Mouse (Mus musculus): ENCODE measurements around the gene Timp3.

The Timp3 gene

GRCm38 (mm10) chr10:86381150-86381921 lies 81.2 kb downstream of the Timp3 start:
- H3K4me1 ChIP-seq (replicated peaks; ENCODE audit: low read depth, low read length), result no peaks in the 10 kb centered on the region
- no peak overlapping the region for H3K4me3 ChIP-seq (replicated peaks; ENCODE audit: low read length)
- H3K27me3 ChIP-seq (ENCODE audit: insufficient read depth, low read length), result no peaks in the 10 kb centered on the region
- no peaks in the 10 kb centered on the region for H3K9me3 ChIP-seq (ENCODE audit: low read length)
- no peaks in the 10 kb centered on the region for H3K36me3 ChIP-seq (ENCODE audit: insufficient read depth, low read length)
- TF ChIP-seq POU5F1 (IDR thresholded peaks at IDR 0.05; ENCODE audit: borderline replicate concordance, low read length), result no peak
- TF ChIP-seq CTCF (conservative IDR thresholded peaks at IDR 0.05; ENCODE audit: low read length), result no peak
- no peak for TF ChIP-seq NANOG (IDR thresholded peaks at IDR 0.05; ENCODE audit: borderline replicate concordance, low read length)

GRCm38 (mm10) chr10:86381922-86382260 lies 81.7 kb downstream of the Timp3 start:
- Histone ChIP-seq H3K27me3 (ENCODE audit: insufficient read depth, low read length) (no peaks in the 10 kb centered on the region), H3K9me3 (ENCODE audit: low read length) (no peaks in the 10 kb centered on the region), H3K36me3 (ENCODE audit: insufficient read depth, low read length) (no peaks in the 10 kb centered on the region), H3K4me3 (replicated peaks; ENCODE audit: low read length) (no peak overlapping the region), H3K4me1 (replicated peaks; ENCODE audit: low read depth, low read length) (no peaks in the 10 kb centered on the region)
- TF ChIP-seq POU5F1 (IDR thresholded peaks at IDR 0.05; ENCODE audit: borderline replicate concordance, low read length) (no peak), CTCF (conservative IDR thresholded peaks at IDR 0.05; ENCODE audit: low read length) (no peak), NANOG (IDR thresholded peaks at IDR 0.05; ENCODE audit: borderline replicate concordance, low read length) (no peak)

GRCm38 (mm10) chr10:86384655-86385054 lies 84.5 kb downstream of the Timp3 start:
- Histone ChIP-seq H3K4me1 (replicated peaks; ENCODE audit: low read depth, low read length) (peaks cover 7% of the 10 kb centered on the region; the same call in 1 of the 2 replicates), H3K27me3 (ENCODE audit: insufficient read depth, low read length) (no peaks in the 10 kb centered on the region), H3K36me3 (ENCODE audit: insufficient read depth, low read length) (no peaks in the 10 kb centered on the region), H3K9me3 (ENCODE audit: low read length) (no peaks in the 10 kb centered on the region), H3K4me3 (replicated peaks; ENCODE audit: low read length) (no peak overlapping the region)
- no peak for TF ChIP-seq CTCF (conservative IDR thresholded peaks at IDR 0.05; ENCODE audit: low read length)
- TF ChIP-seq POU5F1 (IDR thresholded peaks at IDR 0.05; ENCODE audit: borderline replicate concordance, low read length), result no peak
- no peak for TF ChIP-seq NANOG (IDR thresholded peaks at IDR 0.05; ENCODE audit: borderline replicate concordance, low read length)

GRCm38 (mm10) chr10:86385656-86386055 lies 85.5 kb downstream of the Timp3 start:
- TF ChIP-seq CTCF (conservative IDR thresholded peaks at IDR 0.05; ENCODE audit: low read length), result no peak
- TF ChIP-seq POU5F1 (IDR thresholded peaks at IDR 0.05; ENCODE audit: borderline replicate concordance, low read length), result no peak
- no peak for TF ChIP-seq NANOG (IDR thresholded peaks at IDR 0.05; ENCODE audit: borderline replicate concordance, low read length)
- Histone ChIP-seq H3K27me3 (ENCODE audit: insufficient read depth, low read length) (no peaks in the 10 kb centered on the region), H3K36me3 (ENCODE audit: insufficient read depth, low read length) (no peaks in the 10 kb centered on the region), H3K9me3 (ENCODE audit: low read length) (no peaks in the 10 kb centered on the region), H3K4me3 (replicated peaks; ENCODE audit: low read length) (no peak overlapping the region), H3K4me1 (replicated peaks; ENCODE audit: low read depth, low read length) (peaks cover 15% of the 10 kb centered on the region; the same call in 1 of the 2 replicates)

GRCm38 (mm10) chr10:86386232-86386631 lies 86.1 kb downstream of the Timp3 start:
- no peaks in the 10 kb centered on the region for H3K9me3 ChIP-seq (ENCODE audit: low read length)
- no peaks in the 10 kb centered on the region for H3K27me3 ChIP-seq (ENCODE audit: insufficient read depth, low read length)
- no peak overlapping the region for H3K4me3 ChIP-seq (replicated peaks; ENCODE audit: low read length)
- TF ChIP-seq POU5F1 (IDR thresholded peaks at IDR 0.05; ENCODE audit: borderline replicate concordance, low read length), result no peak
- no peak for TF ChIP-seq CTCF (conservative IDR thresholded peaks at IDR 0.05; ENCODE audit: low read length)
- TF ChIP-seq NANOG (IDR thresholded peaks at IDR 0.05; ENCODE audit: borderline replicate concordance, low read length), result no peak
- peaks cover 15% of the 10 kb centered on the region; the same call in 1 of the 2 replicates for H3K4me1 ChIP-seq (replicated peaks; ENCODE audit: low read depth, low read length)
- H3K36me3 ChIP-seq (ENCODE audit: insufficient read depth, low read length), result no peaks in the 10 kb centered on the region

- Histone ChIP-seq H3K36me3 (ENCODE audit: insufficient read depth, low read length) (no peaks in the 10 kb centered on the region), H3K27me3 (ENCODE audit: insufficient read depth, low read length) (no peaks in the 10 kb centered on the region), H3K9me3 (ENCODE audit: low read length) (no peaks in the 10 kb centered on the region), H3K4me1 (replicated peaks; ENCODE audit: low read depth, low read length) (peaks cover 15% of the 10 kb centered on the region; the same call in 1 of the 2 replicates), H3K4me3 (replicated peaks; ENCODE audit: low read length) (no peak overlapping the region)
- no peak for TF ChIP-seq POU5F1 (IDR thresholded peaks at IDR 0.05; ENCODE audit: borderline replicate concordance, low read length)
- no peak for TF ChIP-seq NANOG (IDR thresholded peaks at IDR 0.05; ENCODE audit: borderline replicate concordance, low read length)
- TF ChIP-seq CTCF (conservative IDR thresholded peaks at IDR 0.05; ENCODE audit: low read length), result no peak
Observed at GRCm38 (mm10) chr10:86387821-86388440, 87.8 kb downstream of the Timp3 start.

- no peaks in the 10 kb centered on the region for H3K9me3 ChIP-seq (ENCODE audit: low read length)
- H3K4me1 ChIP-seq (replicated peaks; ENCODE audit: low read depth, low read length), result peaks cover 15% of the 10 kb centered on the region; the same call in 1 of the 2 replicates
- no peak for TF ChIP-seq NANOG (IDR thresholded peaks at IDR 0.05; ENCODE audit: borderline replicate concordance, low read length)
- TF ChIP-seq CTCF (conservative IDR thresholded peaks at IDR 0.05; ENCODE audit: low read length), result no peak
- TF ChIP-seq POU5F1 (IDR thresholded peaks at IDR 0.05; ENCODE audit: borderline replicate concordance, low read length), result no peak
- no peaks in the 10 kb centered on the region for H3K36me3 ChIP-seq (ENCODE audit: insufficient read depth, low read length)
- no peaks in the 10 kb centered on the region for H3K27me3 ChIP-seq (ENCODE audit: insufficient read depth, low read length)
- no peak overlapping the region for H3K4me3 ChIP-seq (replicated peaks; ENCODE audit: low read length)
Observed at GRCm38 (mm10) chr10:86388803-86389202, 88.6 kb downstream of the Timp3 start.

- no peaks in the 10 kb centered on the region for H3K36me3 ChIP-seq (ENCODE audit: insufficient read depth, low read length)
- TF ChIP-seq POU5F1 (IDR thresholded peaks at IDR 0.05; ENCODE audit: borderline replicate concordance, low read length), result no peak
- no peak for TF ChIP-seq NANOG (IDR thresholded peaks at IDR 0.05; ENCODE audit: borderline replicate concordance, low read length)
- TF ChIP-seq CTCF (conservative IDR thresholded peaks at IDR 0.05; ENCODE audit: low read length), result no peak
- H3K27me3 ChIP-seq (ENCODE audit: insufficient read depth, low read length), result no peaks in the 10 kb centered on the region
- H3K4me3 ChIP-seq (replicated peaks; ENCODE audit: low read length), result no peak overlapping the region
- no peaks in the 10 kb centered on the region for H3K9me3 ChIP-seq (ENCODE audit: low read length)
- H3K4me1 ChIP-seq (replicated peaks; ENCODE audit: low read depth, low read length), result peaks cover 15% of the 10 kb centered on the region; the same call in 1 of the 2 replicates
Observed at GRCm38 (mm10) chr10:86389357-86389756, 89.2 kb downstream of the Timp3 start.

All from E14TG2a.4 (cell line).